Mouse (Mus musculus): Measurements from ENCODE around the gene Ltn1.
A peak's percentile ranks its signal among the peaks of the same experiment; 100 is the strongest.

The Ltn1 gene

DNA sequence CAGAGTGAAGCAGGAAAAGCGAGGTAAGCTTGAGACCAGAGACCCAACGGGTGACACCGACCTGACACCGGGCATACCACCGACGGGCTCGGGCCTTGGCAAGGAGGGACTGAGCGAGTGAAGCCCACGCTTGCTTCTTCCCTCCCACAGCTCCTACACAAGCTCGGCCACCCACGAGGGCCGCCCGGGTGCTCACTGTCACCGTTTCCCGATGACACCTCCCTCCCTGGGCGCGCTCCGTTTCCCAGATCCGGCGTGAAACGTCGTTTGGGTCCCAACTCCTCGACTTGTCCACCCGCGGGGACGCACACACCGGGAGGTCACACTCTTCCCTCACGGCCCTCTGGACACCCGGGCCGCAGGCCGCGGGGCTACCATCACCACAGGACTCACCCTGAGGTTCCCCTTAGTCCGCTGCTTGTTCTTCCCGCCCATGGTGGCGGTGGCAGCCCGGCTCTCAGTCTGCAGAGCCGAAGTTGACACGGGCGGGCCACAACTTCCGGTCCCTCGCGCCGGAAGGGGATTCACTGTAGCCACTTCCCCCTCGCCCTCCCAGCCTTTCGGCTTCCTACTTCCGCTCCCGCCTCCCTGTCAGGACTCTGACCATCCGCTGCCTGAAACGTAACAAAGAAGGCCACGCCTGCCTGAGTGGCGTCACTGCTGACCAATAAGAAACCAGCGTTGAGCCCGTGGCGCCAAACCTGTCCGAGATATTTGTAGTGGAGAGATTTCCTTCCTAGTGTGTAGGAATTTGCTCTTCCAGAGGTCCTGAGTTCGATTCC is at the start of gene Ltn1:
Ltn1 (minus strand) TSS at position 580 of the 782 bp plus-strand sequence.
- peak; percentile 99 for DNase-seq (ENCODE audit: low spot score)

DNA sequence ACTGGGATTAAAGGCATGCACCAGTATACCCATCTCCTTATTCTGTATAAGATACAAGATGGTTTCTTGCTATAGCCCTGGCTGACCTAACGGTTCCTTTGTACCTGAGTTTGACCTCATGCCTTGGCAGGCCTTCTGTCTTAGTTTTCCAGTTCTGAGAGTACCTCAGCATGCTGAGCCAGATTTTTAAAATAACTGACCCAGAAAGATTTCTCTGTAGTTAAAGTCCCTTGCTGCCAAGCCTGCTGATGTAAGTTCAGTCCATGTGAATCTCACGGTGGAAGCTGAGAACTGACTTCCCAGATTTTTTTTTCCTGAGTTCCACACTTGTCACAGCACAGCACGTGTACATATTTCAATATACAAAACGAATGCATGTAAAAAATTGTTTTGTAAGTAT is 38.2 kb upstream of the Ltn1 start:
- no peak for DNase-seq (ENCODE audit: low spot score)

DNA sequence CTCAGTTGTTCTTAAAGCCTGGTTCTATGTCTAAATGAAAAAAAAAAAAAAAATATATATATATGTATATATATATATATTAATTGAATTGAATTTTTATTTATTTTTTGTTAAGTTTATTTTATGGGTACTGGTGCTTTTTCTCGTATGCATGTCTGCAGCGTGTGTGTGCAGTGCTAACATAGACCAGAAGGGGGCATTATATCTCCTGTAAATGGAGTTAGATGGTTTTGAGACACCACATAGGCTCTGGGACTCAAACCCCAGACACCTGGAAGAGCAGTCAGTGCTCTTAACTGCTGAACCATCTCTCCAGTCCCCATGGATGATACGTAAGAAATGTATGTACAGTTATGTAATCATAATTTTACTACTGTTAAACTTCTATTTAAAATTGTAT is 26.3 kb upstream of the Ltn1 start:
- DNase-seq (ENCODE audit: low spot score) = no peak

DNA sequence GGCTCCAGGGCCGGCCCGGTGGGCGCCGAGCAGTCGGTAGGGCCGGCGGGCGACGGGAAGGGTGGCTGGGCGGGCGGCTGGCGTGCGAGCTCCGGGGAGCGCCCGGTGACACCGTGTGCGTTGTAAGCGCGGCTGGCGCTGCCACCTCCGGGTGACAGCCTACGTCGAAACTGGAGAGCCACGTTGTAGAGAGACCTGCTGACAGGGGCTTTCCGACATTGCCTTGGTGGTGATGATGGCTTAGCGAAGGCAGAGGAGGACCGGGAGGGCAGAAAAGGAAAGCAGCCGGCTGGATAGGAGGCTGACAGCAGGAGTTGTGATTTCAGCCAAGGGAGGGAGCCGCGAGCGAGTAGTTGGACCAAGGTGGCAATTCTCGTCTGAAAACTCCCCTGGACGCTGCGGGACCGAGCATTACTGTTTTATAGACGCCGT is 22.8 kb upstream of the Ltn1 start:
- DNase-seq (ENCODE audit: low spot score) = no peak

DNA sequence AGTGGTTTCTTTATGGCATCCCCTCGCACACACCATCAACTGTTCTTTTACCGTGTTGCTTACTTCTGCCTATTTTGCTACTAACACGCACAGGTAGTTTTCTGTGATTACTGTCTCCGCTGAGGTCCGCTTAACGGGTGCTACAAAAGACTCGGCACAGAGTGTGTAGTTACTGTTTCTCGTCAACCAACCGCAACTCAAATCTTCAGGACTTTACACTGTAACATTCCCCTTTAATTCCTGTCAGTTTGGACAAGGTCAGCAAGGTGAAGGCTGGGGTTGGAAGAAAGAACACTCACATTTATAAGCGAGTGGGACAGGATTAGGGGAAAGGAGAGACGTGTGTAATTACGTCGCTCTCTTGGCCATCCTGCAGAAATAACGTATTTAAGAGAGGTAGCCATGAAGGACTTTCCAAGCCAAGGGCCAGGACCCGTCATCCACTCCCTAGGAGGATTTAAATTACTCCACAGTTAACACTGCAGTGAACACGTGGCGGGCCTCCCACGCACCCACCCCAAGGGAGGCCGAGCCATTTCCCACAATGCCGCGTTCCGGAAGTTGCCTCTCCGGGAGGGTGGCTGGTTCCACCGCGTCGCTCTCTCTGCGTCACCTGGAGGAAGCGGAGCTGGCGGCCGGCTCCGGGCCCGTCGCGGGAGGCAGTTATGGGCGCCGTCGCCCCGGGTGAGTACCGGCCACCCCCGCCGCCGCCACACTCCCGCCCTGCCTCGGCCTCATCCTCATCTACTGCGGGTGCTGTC is 22.2 kb upstream of the Ltn1 start, which contains the start of gene Usp16:
Usp16 (plus strand) TSS at position 285 of the 761 bp plus-strand sequence.
- DNase-seq (ENCODE audit: low spot score) = peak; percentile 93

DNA sequence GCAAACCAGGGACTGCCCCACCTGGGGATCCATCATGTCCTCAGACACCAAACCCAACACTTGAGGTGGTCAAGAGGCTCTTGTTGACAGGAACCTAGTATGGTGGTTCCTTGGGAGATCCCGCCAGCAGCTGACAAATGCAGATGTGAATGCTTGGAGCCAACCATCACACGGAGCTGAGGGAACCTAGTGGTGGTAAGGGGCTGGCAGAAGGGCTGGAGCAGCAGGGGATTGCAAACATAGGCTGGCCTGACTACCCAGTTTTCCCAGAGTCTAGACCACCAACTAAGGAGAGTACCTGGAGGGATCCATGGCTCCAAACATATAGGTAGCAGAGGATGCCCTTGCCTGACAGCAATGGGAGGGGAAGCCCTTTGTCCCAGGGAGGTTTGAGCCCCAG is 20.8 kb upstream of the Ltn1 start:
- DNase-seq (ENCODE audit: low spot score) = no peak

DNA sequence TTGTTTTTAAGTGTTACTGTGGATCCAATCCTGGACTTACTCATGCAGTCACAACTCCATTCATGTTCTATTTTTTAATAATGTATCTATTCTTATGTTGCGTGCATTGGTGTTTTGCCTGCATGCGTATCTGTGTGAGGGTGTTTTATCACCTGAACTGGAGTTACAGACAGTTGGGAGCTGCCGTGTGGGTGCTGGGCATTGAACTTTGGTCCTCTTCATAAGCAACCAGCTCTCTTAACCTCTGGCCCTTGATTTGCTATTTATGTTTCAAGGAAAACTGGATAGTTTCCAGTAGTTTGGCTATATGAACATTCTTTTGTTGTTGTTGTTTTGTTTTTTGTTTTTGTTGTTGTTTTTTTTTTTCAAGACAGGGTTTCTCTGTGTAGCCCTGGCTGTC is 13.1 kb upstream of the Ltn1 start:
- DNase-seq (ENCODE audit: low spot score) = no peak

DNA sequence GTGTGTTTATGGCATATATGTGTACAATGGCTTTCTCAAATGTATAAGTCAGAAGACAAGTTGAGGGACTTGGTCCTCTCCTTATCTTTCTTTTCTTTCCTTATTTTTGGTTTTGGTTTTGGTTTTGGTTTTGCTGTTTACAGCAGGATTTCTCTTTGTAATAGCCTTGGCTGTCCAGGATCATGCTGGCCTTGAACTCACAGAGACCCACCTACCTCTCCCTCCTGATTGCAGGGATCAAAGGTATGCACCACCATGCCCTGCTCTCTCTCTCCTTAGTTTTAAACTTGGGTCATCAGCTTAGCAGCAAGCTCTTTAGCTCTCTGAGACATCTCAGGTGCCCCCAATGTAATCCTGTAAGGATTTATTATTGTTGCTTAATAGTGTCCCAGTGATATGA is 12.7 kb upstream of the Ltn1 start:
- no peak for DNase-seq (ENCODE audit: low spot score)

DNA sequence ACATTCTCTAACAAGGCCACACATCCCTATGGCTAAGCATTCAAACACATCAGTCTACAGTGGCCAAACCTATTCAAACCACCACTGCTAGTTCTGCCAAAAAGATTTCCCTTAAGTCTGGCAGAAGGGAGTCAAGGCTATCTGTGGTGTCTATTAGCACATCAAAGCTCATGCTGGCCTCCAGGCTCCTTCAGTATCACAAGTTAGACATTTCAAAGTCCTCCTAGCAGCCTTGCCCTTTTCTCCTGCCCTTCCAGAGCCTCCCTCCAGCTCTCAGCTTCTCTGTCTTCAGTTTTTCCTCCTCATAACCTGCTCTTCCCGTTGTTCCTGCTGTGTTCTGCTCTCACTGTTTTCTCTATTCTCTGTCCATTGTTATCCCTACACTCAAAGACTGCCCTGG is 11.7 kb upstream of the Ltn1 start:
- no peak for DNase-seq (ENCODE audit: low spot score)

DNA sequence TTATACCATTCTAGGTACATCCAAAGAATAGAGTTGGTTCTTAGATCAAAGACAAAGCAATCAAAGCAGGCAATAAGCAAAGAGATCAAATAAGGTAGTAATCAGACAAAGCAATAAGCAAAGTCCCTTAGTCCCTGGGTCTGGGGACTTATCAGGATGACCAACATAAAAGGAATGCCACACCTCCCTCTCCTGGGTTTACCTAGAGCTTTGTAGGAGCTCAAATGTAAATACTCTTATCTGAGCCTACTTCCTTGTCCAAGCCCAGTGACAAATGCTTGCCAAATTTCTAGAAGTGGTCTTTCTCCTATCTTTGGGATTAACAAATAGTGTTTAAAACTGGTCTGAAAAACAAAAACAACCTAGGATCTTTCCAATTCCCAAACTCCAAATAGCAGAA is 10.8 kb upstream of the Ltn1 start:
- no peak for DNase-seq (ENCODE audit: low spot score)

DNA sequence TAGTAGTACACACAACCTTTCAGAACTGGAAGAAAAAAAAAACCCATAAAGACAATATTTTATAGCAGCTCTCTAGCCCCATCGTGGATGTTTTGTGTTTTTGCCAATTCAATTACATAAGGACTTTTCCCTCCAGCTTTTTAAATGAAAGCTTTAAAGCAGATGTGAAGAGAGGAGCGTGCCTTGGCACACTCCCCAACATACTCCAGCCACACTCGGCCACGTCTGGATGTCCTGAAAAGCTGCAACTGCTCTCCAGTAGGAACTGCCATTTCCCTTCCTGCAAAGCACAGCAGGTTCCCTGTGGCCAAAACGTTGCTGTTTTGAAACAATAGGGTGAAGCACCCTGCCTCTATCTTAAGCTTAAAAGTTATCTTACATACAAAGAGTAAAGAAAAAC is 9.9 kb upstream of the Ltn1 start:
- DNase-seq (ENCODE audit: low spot score) = no peak

DNA sequence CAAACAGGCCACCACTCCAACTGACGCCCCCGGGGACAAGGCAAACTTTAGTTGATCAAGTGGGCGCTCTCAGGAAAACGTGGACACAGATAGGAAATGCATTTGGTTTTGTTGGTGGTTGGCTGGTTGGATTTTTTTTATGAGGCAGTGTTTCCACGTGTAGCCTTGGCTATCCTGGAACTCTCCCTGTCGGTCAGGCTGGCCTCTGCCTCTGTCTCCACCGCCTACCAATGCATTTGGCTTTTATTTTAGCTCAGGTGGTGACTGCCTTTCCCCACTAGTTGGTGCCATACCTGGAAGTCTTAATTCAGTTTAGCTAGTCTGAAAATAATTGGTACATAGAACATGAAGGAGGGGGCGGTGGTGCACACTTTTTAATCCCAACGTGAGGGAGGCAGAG is 8.7 kb upstream of the Ltn1 start:
- no peak for DNase-seq (ENCODE audit: low spot score)

DNA sequence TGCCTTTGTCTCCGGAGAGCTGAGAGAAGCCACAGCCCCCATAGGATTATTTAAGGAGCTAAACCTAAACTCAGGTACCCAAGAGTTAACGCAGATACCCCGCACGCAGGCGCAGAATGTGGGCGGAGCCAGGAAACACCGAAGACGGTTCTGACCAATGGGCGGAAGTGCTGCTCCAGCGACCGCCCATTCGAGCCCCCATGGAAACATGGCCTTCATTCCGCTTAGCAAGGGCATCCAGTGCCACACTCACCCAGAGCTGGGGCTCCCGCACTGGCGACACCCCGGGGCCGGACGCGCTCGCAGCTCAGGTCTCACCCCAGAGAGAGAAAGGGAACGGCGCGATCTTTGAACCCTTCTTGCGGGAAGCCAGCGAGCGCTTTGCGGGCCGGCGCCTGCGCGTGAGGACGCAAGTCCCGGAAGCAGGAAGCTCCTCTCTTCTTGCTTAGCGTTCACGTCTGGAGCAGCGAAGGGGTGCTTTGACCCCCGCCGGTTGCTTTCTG is 7.8 kb upstream of the Ltn1 start, which contains the start of gene Rwdd2b:
Rwdd2b (minus strand) TSS at position 390 of the 503 bp plus-strand sequence.
- peak; percentile 95 for DNase-seq (ENCODE audit: low spot score)

DNA sequence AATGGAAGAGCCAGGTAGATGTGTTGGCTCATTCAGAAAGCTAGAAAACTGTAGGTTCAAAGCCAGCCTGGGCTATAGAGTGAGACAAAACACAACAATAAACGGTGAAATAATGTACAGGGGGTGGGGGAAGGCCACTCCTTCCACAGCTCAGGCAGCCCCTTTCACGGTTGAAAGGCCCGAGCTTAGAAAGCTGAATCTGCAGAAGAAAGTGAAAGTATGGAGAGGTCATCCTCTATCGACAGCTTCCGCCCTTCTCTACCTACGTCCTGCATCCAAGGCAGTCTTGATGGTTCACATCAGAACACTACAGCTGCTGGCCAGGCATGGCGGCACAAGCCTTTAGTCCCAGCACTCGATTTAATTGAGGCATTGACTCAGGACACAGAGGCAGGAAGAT is 6.3 kb upstream of the Ltn1 start:
- no peak for DNase-seq (ENCODE audit: low spot score)

DNA sequence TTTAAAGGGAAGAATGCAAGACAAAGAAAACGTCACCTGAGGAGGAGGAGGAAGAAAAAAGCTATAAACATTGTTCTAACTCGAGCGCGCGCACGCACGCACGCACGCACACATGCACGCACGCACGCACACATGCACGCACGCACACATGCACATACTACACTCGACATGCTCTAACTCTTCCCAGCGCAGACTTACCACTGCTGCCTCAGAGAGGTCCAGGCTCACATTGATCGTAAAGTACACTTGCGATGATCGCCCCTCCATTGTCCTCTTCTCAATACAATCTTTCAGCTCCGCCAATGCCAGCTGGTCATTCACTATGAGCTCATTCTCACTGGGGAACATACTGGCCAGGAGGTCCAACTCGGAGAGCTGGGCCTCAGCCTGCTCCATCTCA is 4.7 kb upstream of the Ltn1 start:
- DNase-seq (ENCODE audit: low spot score) = no peak

DNA sequence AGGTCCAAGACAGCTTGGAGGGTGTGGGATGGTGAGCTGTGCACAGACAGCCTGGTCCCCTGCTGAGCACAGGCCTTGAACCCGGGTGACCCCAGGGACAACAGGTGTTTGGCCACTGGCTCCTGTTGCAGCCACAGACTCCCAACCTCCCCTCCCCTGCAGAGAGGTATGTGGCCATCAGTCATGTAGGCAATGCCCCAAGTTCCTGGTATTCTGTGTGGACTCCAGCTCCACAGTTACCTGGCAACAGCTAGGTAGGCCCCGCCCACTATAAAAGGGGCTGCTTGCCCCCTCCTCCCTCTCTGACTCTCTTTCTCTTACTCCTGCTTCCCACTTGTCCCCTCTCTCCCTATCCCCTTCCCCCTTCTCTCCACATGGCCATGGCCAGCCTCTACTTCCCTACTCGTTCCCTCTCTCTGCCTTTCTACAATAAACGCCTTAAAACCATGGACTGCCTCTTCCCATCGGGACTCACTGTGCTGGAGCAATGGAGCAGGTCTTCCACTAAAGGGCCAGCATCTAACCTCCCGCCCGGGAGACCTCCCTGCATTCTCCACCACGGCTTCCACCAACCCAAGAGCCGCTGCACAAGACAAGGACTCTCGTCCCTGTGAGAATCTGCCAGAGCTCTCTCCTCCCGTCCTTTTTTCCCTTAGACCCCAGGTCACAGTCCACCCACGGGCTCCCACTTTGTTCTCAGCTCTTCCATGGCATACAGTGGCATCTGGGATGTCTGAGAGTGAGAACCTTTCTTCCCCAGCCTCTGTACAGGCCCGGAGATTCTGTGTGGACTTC is 3.2 kb upstream of the Ltn1 start:
- no peak for DNase-seq (ENCODE audit: low spot score)

DNA sequence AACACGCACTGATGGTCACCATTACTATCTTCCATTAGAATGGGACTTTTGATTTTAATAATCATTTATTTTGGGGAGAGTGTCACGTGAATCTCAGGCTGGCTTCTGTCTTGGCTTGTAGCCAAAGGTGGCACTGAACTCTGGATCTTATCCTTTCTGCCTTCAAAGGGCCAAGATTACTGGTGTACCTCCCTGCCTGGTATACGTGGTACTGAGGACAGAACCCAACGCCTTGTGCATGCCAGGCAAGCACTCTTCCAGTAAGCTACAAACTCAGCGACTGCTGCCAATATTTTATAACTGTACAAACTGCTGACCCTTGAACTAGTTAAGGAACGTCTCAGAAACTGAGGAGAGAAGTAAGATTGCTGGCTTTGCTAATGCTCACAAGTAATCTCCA is 2.5 kb upstream of the Ltn1 start:
- DNase-seq (ENCODE audit: low spot score) = no peak

DNA sequence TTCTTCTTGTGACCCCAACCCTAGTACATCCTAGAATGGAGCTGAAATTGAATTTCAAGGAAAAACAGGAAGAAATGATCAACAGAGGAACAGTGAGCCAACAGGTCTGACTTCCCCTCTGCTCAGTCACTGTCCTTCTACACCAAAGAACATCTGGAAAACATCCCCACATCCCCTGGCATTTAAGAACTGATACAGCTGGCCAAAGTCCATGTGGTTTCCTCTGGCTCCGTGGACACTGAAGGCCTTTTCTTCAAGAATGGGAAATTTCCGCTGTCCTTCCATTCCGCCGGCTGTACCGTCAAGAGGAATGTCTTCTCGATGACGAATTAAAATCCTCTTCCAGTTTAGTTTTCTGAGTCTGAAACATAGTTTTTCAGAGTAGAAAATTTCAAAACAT is 1.9 kb upstream of the Ltn1 start:
- no peak for DNase-seq (ENCODE audit: low spot score)

DNA sequence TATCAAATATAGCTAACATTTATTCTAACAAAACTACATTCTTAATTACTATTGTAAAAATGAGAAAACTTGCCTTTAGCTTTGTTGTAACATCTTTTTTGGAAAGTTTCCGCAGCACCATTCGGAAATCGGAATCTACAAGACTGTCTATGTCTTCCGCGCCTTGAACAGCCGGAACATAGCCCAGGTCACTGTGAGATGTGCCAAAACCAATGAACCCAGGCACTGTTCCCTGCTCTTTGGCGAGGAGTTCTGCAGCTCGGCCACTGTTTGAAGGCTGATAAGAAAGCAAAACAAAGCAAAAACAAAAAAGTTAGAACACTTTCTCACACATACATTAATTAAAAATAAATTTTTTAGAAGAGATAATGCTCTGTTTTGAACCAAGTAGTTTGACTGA is 4.9 kb downstream of the Ltn1 start:
- DNase-seq (ENCODE audit: low spot score) = peak; percentile 34

DNA sequence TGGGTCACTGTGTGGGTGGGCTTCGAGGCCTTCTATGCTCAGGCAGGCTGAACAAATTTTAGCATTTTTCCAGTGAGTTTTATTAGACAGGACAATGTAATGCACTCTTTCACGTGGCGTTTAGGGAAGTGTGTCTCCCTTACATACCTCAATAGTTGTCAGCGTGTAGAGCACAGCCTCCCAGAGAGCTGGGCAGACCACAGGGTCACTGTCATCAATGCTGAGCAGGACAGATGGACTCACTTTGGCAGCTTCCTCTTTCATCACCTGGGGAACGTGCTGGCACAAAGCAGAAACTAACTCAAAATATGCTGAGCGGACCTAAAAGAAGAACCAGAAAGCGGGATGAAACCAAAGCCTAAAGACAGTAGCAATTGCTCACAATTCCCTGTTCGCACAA is 11.8 kb downstream of the Ltn1 start:
- no peak for DNase-seq (ENCODE audit: low spot score)

DNA sequence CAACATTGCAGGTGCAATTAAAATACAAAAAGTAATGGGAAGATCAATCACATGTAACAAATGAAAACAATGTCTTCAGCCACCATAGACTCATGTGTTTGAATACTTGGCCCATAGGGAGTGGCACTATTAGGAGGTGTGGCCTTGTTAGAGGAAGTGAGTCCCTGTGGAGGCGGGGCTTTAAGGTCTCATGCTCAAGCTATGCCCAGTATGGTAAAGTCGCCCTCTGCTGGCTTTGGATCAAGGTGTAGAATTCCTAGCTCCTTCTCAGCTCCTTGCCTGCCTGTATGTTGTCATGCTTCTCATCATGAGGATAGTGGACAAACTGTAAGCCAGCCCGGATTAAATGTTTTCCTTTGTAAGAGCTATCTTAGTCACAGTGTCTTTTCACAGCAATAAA is 27.4 kb downstream of the Ltn1 start:
- peak; percentile 9 for DNase-seq (ENCODE audit: low spot score)

DNA sequence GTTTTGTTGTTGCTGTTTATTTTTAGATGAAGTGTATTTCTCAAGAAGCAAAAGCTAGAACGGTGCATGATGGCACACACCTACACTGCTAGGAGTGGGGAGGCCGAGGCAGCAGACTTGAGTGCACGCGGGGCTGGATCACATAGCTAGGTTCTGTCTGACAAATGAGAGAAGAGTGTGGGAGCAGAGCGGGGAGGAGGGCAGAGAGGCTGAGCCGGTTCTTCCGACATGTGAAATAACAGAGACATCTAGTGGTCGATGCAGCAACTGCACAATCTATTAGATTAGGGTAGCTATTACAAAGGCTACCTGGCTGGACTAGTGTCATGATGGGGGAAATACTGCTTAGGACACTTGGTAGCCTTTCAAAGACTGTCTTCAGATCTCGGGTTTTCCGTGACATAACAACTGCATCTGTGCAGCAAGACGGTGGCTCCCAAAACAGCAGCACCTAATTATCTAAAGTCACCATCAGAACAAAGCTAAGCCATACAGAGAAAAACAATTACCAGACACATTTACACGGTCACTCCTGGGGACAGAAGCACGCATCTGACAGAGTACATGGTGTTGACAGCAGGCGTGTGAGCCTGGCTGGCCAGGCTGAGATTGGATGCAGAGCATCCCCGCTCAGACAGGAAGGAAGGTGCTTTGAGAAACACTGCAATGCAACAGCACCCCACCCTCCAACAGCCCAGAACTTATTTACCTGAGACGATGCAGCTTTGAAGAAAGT is 38.4 kb downstream of the Ltn1 start:
- DNase-seq (ENCODE audit: low spot score) = peak; percentile 52

All from lung, postnatal 25 days (tissue).